Mouse (Mus musculus) hindlimb bud, embryonic 11.5 days (tissue): Measurements from ENCODE around the gene Clrn3.

ENCODE experiments used
- DNase-seq: peaks from one replicate; pipeline ENCODE4 v3.0.0-alpha.2; 2012; ENCODE audit warnings: low read depth, low spot score; ENCODE audit errors: extremely low spot score

The Clrn3 gene

DNA sequence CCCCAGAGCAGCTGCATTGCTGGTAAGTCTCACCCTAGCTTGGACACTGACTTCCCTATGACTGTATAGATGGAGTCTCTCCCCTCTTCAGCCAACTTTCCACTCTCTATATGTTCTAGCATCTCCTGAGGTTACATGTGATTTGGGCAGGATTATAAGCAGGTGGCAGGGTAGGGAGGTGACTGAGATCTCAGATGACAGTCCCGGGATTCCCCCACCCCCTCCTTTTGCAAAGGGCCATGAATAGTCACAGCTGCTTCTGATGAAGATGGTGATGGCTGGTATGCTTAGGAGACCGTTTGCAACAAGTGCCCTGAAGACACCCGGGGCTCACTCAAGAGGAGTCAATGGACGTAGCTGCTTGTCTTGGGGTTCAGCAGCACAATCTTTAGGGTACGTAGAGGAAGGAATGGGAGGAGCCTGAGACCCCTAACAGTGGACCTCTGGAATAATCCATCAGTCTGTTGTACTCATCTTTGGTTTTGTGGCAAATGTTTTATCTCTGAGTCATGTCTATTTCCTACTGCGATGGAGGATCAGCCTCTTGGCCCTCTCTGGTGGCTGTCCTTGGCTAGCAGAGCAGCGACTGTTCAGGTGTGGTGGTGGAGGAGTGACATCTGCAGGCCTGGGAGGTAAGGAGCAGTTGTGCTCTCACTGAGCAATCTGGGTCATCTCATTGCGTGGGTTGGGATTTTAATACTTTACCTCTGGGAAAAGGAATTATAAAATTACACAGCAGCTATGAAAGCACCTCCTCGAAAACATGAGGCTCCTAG, 38.5 kb downstream of the Clrn3 start:
- no peak for DNase-seq

- no peak for DNase-seq
These were observed 40.1 kb downstream of the Clrn3 start for GRCm38 (mm10) chr7:135488214-135488810.

DNA sequence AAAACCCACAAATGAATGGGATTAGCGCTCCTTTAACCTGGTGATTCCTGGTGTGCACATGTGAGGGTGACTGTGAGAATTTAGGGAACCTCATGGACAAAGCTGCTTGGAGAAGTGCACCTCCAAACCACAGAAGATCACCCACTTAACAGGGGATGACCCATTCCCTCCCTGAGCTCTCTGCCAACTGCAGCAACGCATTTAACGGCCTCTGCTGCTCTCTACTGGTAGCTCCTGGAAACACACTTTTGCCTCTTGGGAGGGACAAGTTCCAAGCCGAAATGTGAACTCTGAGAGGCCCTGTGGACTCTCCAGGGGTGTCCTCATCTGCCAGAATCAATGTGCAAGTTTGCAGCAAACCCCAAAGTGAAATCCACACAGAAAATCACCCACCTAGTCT, 41.0 kb downstream of the Clrn3 start:
- DNase-seq: peak; percentile 50

DNA sequence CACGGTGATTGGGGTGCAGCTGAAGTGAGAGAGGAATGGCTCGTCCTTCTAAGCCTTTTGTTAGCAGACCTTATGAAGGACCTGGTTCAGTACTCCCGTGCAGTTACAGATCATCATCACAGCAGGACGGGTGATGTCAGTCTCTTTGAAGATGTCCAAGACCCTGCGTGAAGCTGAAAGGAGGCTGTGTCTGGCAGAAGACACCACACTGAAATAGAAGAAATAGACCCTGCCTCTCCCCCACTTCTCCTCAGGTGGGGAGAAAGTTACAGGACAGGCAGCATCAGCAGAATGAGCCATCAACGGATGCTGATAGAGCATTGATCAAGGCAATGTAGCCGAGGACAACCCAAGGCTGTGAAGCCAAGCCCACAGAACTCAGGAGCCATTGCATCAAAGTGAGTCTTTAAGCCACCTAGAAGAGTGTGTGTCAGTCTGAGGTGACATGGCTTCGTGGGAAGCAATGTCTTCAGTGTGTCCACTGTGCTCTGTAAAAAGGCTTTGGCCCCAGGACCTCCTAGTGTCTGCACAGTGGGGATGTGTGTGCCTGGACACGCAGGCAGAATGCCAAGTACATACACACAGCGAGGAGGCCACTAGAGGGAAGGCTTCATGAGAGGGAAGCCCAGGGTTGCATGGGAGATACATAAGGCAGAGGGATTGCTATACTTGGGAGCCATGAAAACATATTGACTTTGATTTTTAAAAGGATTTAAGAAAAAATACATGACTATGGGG, 41.6 kb downstream of the Clrn3 start:
- DNase-seq: no peak

DNA sequence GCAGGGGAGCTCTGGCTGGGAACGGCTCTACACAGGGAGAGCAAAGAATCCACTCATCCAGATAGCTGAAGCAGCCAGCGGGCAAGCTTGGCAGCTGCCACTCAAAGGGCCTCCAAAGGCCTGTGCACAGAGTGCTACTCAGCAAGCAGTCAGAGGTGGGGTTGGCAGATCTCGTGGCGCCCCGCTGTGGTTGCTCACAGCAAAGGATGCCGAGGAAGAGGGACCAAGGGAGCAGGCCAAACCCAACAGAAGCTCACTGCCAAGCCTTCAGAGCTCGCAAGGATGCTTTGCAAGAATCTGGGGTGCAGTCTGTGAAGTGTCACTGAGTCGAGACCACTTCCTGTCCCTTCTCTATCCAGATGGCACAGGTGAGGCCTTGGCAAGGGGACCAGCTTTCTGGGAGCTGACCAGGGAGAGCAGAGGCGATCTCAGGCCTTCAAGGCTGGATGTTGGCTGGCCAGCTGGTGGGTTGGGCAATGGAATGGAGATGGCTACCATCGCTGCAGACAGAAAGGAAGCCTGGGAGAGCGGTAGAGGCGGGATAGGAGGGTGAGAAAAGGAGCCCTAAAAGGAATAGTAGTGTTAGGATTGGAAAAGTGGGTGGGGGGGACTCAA, 42.6 kb downstream of the Clrn3 start:
- no peak for DNase-seq

DNA sequence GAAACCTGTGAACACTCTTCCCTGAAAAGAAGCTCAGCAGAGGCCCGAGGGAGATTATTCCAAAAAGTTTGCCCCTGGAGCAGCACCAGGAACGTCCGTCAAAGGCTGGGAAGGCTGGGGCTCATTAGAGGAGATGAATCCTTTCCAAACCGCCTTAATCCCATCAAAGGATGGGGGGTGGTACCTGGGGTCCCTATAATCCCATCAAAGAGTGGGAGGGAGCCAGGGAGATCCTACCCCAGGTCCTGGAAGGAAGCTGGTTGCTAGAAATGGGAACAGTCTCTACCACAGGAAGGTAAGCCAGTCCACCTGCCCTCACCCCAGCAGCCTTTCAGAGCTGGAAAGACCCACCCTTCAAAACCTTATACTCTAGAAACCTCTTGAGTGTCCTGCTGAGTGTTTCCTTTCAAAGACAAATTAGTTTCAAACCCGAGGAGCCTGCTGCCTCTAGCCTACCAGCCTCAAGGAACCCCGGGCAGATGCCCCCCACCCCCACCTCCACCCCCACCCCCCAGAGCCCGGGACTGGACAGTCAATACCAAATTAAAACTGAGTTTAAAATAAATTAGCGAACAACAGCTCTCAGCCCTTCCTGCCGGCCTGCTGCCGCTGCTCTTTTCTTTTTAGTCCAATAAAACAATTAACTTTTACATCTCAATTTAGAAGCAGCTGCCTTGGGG, 43.2 kb downstream of the Clrn3 start:
- DNase-seq: no peak

DNA sequence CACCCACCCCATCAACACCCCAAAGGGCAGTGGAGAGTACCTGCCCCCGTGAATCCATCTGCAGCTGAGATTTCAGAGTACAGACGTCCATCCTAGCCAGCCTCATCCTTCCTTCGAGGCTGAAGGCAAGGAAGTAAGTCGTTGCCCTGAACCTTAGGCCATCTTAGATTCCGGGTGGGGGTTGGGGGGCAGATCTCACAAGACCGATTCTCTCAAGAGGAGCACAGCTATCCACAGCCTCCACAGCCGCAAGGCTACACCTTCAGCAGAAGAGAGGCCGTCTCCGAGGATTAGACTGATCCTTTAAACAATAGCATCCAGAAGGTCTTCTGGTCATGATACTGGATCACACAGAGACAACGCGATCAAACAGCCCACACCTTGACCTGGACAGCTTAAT, 44.1 kb downstream of the Clrn3 start:
- no peak for DNase-seq

- DNase-seq: no peak
These were observed 44.7 kb downstream of the Clrn3 start for GRCm38 (mm10) chr7:135483751-135484150.

GRCm38 (mm10) chr7:135481150-135481549, 47.3 kb downstream of the Clrn3 start:
- DNase-seq: no peak

DNA sequence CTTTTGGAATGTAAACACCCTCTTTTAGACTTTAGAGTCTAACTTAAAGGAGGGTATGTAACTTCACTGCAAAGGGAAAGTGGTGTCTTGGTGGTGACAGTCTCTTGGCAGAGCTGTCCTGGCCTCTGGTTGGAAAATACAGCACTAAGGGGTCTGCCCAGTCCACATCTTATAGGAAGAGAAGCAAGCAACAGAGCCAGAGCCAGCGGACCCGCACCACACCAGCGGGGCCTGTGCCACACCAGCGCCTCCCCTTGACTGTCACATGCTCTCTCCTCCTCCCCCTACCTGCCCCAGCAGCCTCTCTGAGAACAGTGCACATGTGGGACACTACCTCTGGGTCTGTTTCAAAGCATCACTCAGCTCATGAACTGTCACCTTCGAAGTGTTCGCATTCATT, 48.5 kb downstream of the Clrn3 start:
- no peak for DNase-seq

DNA sequence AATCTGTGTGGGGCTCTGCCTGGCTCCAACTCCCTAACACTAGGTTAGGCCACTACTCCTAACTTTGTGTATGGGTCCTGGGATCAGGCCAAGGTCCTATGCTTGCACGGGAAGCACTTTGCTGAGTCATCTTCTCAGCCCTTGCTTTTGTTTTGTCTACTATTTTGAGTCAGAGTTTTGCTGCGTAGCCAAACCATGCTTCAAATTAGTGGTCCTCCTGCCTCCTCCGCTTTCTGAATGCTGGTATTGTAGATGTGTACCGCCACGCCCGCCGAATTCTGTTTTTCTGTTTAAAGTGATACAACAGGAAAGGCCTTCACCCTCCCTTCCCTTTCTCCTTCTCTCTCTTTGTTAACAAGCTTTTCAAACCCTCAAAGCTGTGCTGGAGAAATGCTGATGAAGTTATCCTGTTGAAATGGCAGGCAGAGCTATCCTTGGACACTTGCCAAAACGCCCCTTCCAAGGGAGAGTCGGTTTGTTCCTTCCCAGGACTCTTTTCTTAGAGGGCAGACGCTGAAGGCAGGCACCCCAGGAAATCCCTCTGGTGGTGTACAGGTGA, 49.1 kb downstream of the Clrn3 start:
- no peak for DNase-seq

DNA sequence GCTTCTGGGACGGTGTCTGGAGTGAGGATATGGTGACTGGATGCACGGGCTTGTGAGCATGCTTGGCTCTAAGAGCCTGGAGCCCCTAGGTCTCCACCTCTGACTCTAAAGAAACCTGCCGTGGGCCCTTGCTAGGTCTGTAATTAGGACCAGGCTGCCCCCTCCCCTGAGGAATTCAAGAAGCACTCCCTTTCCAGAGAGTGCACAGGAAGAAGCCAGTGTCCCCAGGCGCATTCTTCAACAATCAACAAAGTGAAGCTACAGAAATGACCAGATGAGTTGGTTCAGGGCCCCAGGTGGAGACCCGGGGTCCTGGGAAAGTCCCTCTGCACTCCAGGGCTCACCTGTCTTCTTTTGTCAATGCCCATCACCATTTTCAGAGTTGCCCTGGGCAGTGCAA, 51.2 kb downstream of the Clrn3 start:
- DNase-seq: no peak

- DNase-seq: no peak
These were observed 52.5 kb downstream of the Clrn3 start for GRCm38 (mm10) chr7:135475981-135476380.

DNA sequence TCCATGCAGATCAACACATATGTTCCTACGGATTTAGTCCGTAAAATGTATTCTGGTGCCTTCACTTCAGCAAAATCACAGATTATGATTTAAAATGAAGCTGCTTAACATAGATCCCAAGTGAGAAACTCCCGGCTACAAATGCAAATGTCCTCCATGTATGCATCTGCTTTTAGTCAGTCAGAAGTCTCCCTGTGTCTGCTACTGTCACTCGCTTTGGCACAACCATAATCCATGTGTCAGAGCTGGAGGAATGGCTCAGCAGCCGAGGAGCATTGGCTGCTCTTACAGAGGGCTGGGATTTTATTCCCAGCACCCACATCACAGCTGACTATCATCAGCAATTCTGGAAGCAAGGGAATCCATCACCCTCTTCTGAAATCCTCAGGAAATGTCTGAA, 58.1 kb downstream of the Clrn3 start:
- DNase-seq: no peak

DNA sequence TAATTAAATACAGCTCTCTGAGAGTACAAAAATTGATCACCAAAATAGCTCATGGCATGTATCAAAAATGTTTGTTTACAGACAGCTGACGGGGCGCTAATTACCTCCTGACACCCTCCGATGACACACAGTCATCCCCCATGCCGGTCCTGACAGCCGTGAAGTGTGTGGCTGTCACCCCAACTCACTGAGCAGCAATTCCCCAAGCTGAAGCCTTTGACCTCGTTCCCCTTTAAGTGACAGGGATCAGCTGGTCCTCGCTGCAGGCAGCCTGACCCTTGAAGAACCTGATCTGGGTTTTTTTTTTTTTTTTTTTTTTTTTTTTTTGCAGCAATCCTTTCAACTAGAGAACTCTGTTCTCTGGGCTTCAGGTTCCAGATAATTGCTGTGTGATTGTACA, 59.8 kb downstream of the Clrn3 start:
- DNase-seq: no peak

- DNase-seq: no peak
These were observed 63.2 kb downstream of the Clrn3 start for GRCm38 (mm10) chr7:135465293-135465692.

DNA sequence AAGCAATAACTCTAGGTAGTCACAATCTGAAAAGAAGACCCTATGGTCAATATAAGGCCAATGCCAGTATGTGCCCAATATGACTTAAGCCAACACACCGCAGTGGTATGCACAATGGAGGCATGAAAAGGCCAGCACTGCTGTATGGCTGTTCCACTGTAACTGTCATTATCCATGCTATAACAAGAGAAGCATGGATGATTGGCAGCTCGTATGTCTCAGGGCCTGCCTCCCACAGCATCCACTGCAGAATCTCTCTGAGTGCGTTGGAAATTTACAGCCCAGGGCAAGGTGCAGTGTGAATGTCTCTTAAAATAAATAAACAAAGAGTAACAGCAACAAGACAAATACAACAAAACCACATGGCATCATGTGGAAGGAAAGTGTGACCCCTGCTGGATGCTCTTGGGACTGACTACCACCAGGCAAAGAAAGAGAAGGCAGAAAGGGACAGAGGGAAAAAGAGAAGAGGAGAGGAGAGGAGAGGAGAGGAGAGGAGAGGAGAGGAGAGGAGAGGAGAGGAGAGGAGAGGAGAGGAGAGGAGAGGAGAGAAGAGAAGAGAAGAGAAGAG, 63.7 kb downstream of the Clrn3 start:
- peak; percentile 54 for DNase-seq
